ENCODE assay signal across 21 mouse cellular contexts in genomic region chr13:34118816-34119215, GRCm38 (mm10). TPM values are rescaled to one million over a fixed set of nuclear protein-coding genes. Genes with fewer than 3 reads are reported as not detected.
DNase-seq lines count a peak whose midpoint lies in the region; ATAC-seq and TF ChIP-seq lines count a peak whose summit lies in the region.
"Had no signal": no experiment of that assay in that cellular context is flagged by ENCODE, and none has a peak within 500 bp of the region (broad histone marks: within the 10 kb centered on the region; RNA-seq: fewer than 3 reads in every experiment).

No protein-coding gene starts in this region.

- dilution Hi-C loops in CH12.LX (cut with MboI; ENCODE audit: extremely low pct_ligation_motif_present, extremely low pct_unique_long_range_greater_than_20kb, low sequenced_read_pairs), result no loop called here

- no peak for TF ChIP-seq RAD21 in CH12.LX (IDR thresholded peaks at IDR 0.05; ENCODE audit: low read depth, low read length)

- peak; percentile 15 to 24 for DNase-seq in B cell, adult 2 months
- DNase-seq in CH12.LX (ENCODE audit: extremely low read depth) (peak; percentile 60), liver (peak; percentile 60)
- no peak for DNase-seq in gastrocnemius, adult 2 months
- DNase-seq in gastrocnemius, adult 18-20 months (ENCODE audit: low spot score), result no peak
- DNase-seq: adrenal gland, postnatal 10 days; cerebellum, adult 8-10 months; gastrocnemius, postnatal 10 days; heart, postnatal 14 days; kidney, adult 11 months; kidney, postnatal 14 days had no signal

- no peak overlapping the region for H3K9ac ChIP-seq in CH12.LX (ENCODE audit: insufficient read depth, low read depth)
- H3K9ac ChIP-seq: embryonic facial prominence, embryonic 13.5 days; limb, embryonic 12.5 days; lung, embryonic 15.5 days; midbrain, embryonic 13.5 days had no signal

- H3K9me3 ChIP-seq in CH12.LX (replicated peaks; ENCODE audit: low read length), result no peaks in the 10 kb centered on the region
- H3K9me3 ChIP-seq: embryonic facial prominence, embryonic 13.5 days; limb, embryonic 12.5 days; lung, embryonic 15.5 days; midbrain, embryonic 13.5 days had no signal

- no peak overlapping the region for H3K4me3 ChIP-seq in CH12.LX (replicated peaks in 1 of 3; ENCODE audit: low read depth in 2 of 3, low read length in 2 of 3, poor library complexity in 1 of 3)
- H3K4me3 ChIP-seq in gastrocnemius, adult 2 months, result no peak overlapping the region
- H3K4me3 ChIP-seq: embryonic facial prominence, embryonic 13.5 days; limb, embryonic 12.5 days; lung, embryonic 15.5 days; midbrain, embryonic 13.5 days had no signal

- H3K36me3 ChIP-seq in CH12.LX (replicated peaks in 1 of 2; ENCODE audit: control insufficient read depth in 1 of 2, insufficient read depth in 1 of 2, low read length in 1 of 2), result peaks cover 0 to 2% of the 10 kb centered on the region in 2 experiments
- H3K36me3 ChIP-seq: embryonic facial prominence, embryonic 13.5 days; lung, embryonic 15.5 days had no signal

- H3K4me1 ChIP-seq in CH12.LX (ENCODE audit: control insufficient read depth in 1 of 2, insufficient read depth in 2 of 2), result peaks cover 7 to 36% of the 10 kb centered on the region in 2 experiments; a peak in 3 of 4 replicates
- H3K4me1 ChIP-seq: limb, embryonic 12.5 days; lung, embryonic 15.5 days had no signal

- ATAC-seq in megakaryocyte progenitor cell, adult 5-6 weeks (replicated peaks; ENCODE audit: poor library complexity), result peak; percentile 80
- ATAC-seq in monocyte, adult 5-6 weeks (replicated peaks; ENCODE audit: insufficient number of reproducible peaks, low FRiP score, low TSS enrichment, poor library complexity, severe bottlenecking), result no peak
- ATAC-seq: CD4-positive, CD25-positive, alpha-beta regulatory T cell, adult 4 months; hindbrain, embryonic 16.5 days; midbrain, embryonic 13.5 days had no signal

- no peak for TF ChIP-seq CTCF in CH12.LX (conservative IDR thresholded peaks at IDR 0.05 in 1 of 2, IDR thresholded peaks at IDR 0.05 in 1 of 2; ENCODE audit: low read depth in 2 of 2, low read length in 2 of 2)
- TF ChIP-seq CTCF in gastrocnemius, adult 2 months (IDR thresholded peaks at IDR 0.05), result no peak

- no peaks in the 10 kb centered on the region for H3K79me2 ChIP-seq in CH12.LX (replicated peaks; ENCODE audit: control insufficient read depth, extremely low read depth, insufficient read depth, poor library complexity, severe bottlenecking)

- H3K4me2 ChIP-seq in CH12.LX (ENCODE audit: insufficient read depth, low read depth, poor library complexity, severe bottlenecking), result peak overlapping the region; percentile 26; the same call in 1 of the 2 replicates
- H3K4me2 ChIP-seq: embryonic facial prominence, embryonic 13.5 days; limb, embryonic 12.5 days; lung, embryonic 15.5 days; midbrain, embryonic 13.5 days had no signal

- intact Hi-C loops in gastrocnemius, adult 2 months (cut with DNase I), result no loop called here

- in situ Hi-C loops in CH12.LX (cut with MboI; ENCODE audit: low pct_ligation_motif_present, low pct_unique_long_range_greater_than_20kb, low sequenced_read_pairs), result no loop called here

- no peak for TF ChIP-seq POLR2A in CH12.LX (IDR thresholded peaks at IDR 0.05; ENCODE audit: low read depth, low read length)

- 0 out of 2 replicates have a peak, but pooled peaks have one; percentile 28 for TF ChIP-seq EP300 in CH12.LX (IDR thresholded peaks at IDR 0.05; ENCODE audit: low read length)

- no peak overlapping the region for H3K27ac ChIP-seq in CH12.LX (ENCODE audit: insufficient read depth, low read depth)
- H3K27ac ChIP-seq in gastrocnemius, adult 2 months, result no peak overlapping the region
- H3K27ac ChIP-seq: embryonic facial prominence, embryonic 13.5 days; limb, embryonic 12.5 days; lung, embryonic 15.5 days; macrophage; midbrain, embryonic 13.5 days; stomach, postnatal 0 days had no signal

- no peaks in the 10 kb centered on the region for H3K27me3 ChIP-seq in CH12.LX (replicated peaks)
- H3K27me3 ChIP-seq: embryonic facial prominence, embryonic 13.5 days; limb, embryonic 12.5 days; lung, embryonic 15.5 days; midbrain, embryonic 13.5 days had no signal

TF ChIP-seq in CH12.LX, 34 proteins besides CTCF, POLR2A, EP300 and RAD21:
- TF ChIP-seq USF2 (conservative IDR thresholded peaks at IDR 0.05; ENCODE audit: low read depth, low read length), result peak; percentile 44
- no peak for TF ChIP-seq MEF2A (IDR thresholded peaks at IDR 0.05; ENCODE audit: borderline replicate concordance, low read depth, low read length)
- TF ChIP-seq ETS1 (conservative IDR thresholded peaks at IDR 0.05; ENCODE audit: low read depth, low read length), result 0 out of 2 replicates have a peak, but pooled peaks have one; percentile 21
- TF ChIP-seq USF1 (IDR thresholded peaks at IDR 0.05; ENCODE audit: low read depth, low read length), result peak; percentile 62
- TF ChIP-seq RCOR1 (conservative IDR thresholded peaks at IDR 0.05; ENCODE audit: low read depth, low read length), result no peak
- TF ChIP-seq POLR2AphosphoS2 (IDR thresholded peaks at IDR 0.05; ENCODE audit: low read depth, low read length), result no peak
- peak; percentile 55; the same call in 1 of the 2 replicates for TF ChIP-seq BHLHE40 (IDR thresholded peaks at IDR 0.05; ENCODE audit: low read depth, low read length)

RNA-seq across cellular contexts. Expression of gene Tubb2b, which starts 11.4 kb away (rescaled TPM):
- total RNA-seq in CH12.LX (2012; rRNA removed) (22.6 and 33.6 TPM in 2 replicates), CH12.LX (2014; rRNA removed) (34.8 and 38.4 TPM in 2 replicates)
- 46.2 and 49.8 TPM in 2 replicates for polyA plus RNA-seq in CH12.LX (2012; ENCODE audit: insufficient read length, low read depth)
- total RNA-seq in megakaryocyte progenitor cell, adult 5-6 weeks (2015), result not detected in 2 replicates
- not detected in 2 replicates for total RNA-seq in megakaryocyte progenitor cell, adult 5-6 weeks (2017)
- 5.1 to 7.5 TPM (median 5.7 TPM) in 3 replicates for total RNA-seq in monocyte, adult 5-6 weeks (2017)
- 1 to 10 TPM; 1.5 to 3.2 TPM for total RNA-seq in gastrocnemius, adult 2 months (2021)
- 1 to 10 TPM; 1.6 to 2.8 TPM for total RNA-seq in gastrocnemius, adult 18-20 months (2021)

RNA-seq across cellular contexts. Expression of gene Tubb2a, which starts 41.0 kb away (rescaled TPM):
- 37.3 and 43.0 TPM in 2 replicates for total RNA-seq in CH12.LX (2012; rRNA removed)
- 16.7 and 17.6 TPM in 2 replicates for total RNA-seq in CH12.LX (2014; rRNA removed)
- polyA plus RNA-seq in CH12.LX (2012; ENCODE audit: insufficient read length, low read depth), result 26.1 and 26.7 TPM in 2 replicates
- total RNA-seq in megakaryocyte progenitor cell, adult 5-6 weeks (2015), result 2.3 and 2.5 TPM in 2 replicates
- 6.9 and 7.9 TPM in 2 replicates for total RNA-seq in megakaryocyte progenitor cell, adult 5-6 weeks (2017)
- total RNA-seq in monocyte, adult 5-6 weeks (2017), result 29.8 to 47.6 TPM (median 39.0 TPM) in 3 replicates
- 10 to 100 TPM in 1 of 2 experiments, 1 to 10 TPM in 1; 6.7 to 23.3 TPM for total RNA-seq in gastrocnemius, adult 2 months (2021)
- total RNA-seq in gastrocnemius, adult 18-20 months (2021), result 10 to 100 TPM; 10.0 to 17.1 TPM

RNA-seq across cellular contexts. Expression of gene Psmg4, which starts 43.9 kb away (rescaled TPM):
- total RNA-seq in CH12.LX (2012; rRNA removed) (198 and 234 TPM in 2 replicates), CH12.LX (2014; rRNA removed) (179 and 194 TPM in 2 replicates)
- 83.2 and 120 TPM in 2 replicates for polyA plus RNA-seq in CH12.LX (2012; ENCODE audit: insufficient read length, low read depth)
- 73.3 and 75.8 TPM in 2 replicates for total RNA-seq in megakaryocyte progenitor cell, adult 5-6 weeks (2015)
- total RNA-seq in megakaryocyte progenitor cell, adult 5-6 weeks (2017), result 200 and 229 TPM in 2 replicates
- total RNA-seq in monocyte, adult 5-6 weeks (2017), result 59.4 to 101 TPM (median 76.2 TPM) in 3 replicates
- total RNA-seq in gastrocnemius, adult 2 months (2021), result 10 to 100 TPM; 13.6 to 14.4 TPM
- total RNA-seq in gastrocnemius, adult 18-20 months (2021), result 10 to 100 TPM; 14.8 to 23.0 TPM

Comparison
In these comparisons a context has a peak if more than half of its experiments do, and no peak if none do; other contexts are left out.
1. DNase-seq: peak in B cell, adult 2 months (2 of 2), CH12.LX (single experiment) and liver (single experiment); none in gastrocnemius, adult 2 months (single experiment) and gastrocnemius, adult 18-20 months (single experiment).